Mouse (Mus musculus) myocyte (in vitro differentiated cells): ENCODE data around the gene Snw1.

Experiments used
- CEBPB ChIP-seq: IDR thresholded peaks from 2 replicates; pipeline ENCODE4 v1.6.1; 2011; ENCODE audit warnings: mild to moderate bottlenecking, moderate library complexity; ENCODE audit not compliant: poor library complexity, insufficient read depth, severe bottlenecking
- E2F4 ChIP-seq: IDR thresholded peaks from one replicate; pipeline ENCODE4 v1.6.1; 2011; ENCODE audit warnings: mild to moderate bottlenecking, control low read depth, moderate library complexity; ENCODE audit not compliant: insufficient read depth
- MAX ChIP-seq: IDR thresholded peaks from one replicate; pipeline ENCODE4 v1.6.1; 2011; ENCODE audit warnings: low read depth, mild to moderate bottlenecking, control low read depth
- MYOD1 ChIP-seq, 3 experiments: IDR thresholded peaks; one replicate each; pipeline ENCODE4 v1.6.1; 2011; ENCODE audit warnings: control low read depth in 2 of 3, low read depth in 2 of 3, mild to moderate bottlenecking in 2 of 3, moderate library complexity in 1 of 3; ENCODE audit not compliant: insufficient read length in 2 of 3, control insufficient read depth in 1 of 3
- POLR2A ChIP-seq: IDR thresholded peaks from one replicate; pipeline ENCODE4 v1.6.1; 2011; ENCODE audit warnings: low read depth, mild to moderate bottlenecking, control low read depth, moderate library complexity; ENCODE audit not compliant: insufficient read length
- POLR2AphosphoS2 ChIP-seq: IDR thresholded peaks from one replicate; pipeline ENCODE4 v1.6.1; 2011; ENCODE audit warnings: low read depth, control low read depth; ENCODE audit not compliant: insufficient read length
- REST ChIP-seq: IDR thresholded peaks from one replicate; pipeline ENCODE4 v1.6.1; 2011; ENCODE audit warnings: mild to moderate bottlenecking, control low read depth, moderate library complexity; ENCODE audit not compliant: insufficient read depth, insufficient read length
- SRF ChIP-seq: IDR thresholded peaks from one replicate; pipeline ENCODE4 v1.6.1; 2011; ENCODE audit warnings: low read depth; ENCODE audit not compliant: control insufficient read depth, insufficient read length
- TCF12 ChIP-seq: IDR thresholded peaks from one replicate; pipeline ENCODE4 v1.6.1; 2011; ENCODE audit warnings: mild to moderate bottlenecking, control low read depth; ENCODE audit not compliant: poor library complexity, insufficient read depth, severe bottlenecking
- USF1 ChIP-seq: IDR thresholded peaks from one replicate; pipeline ENCODE4 v1.6.1; 2011; ENCODE audit warnings: low read depth, mild to moderate bottlenecking, control low read depth, moderate library complexity

- TF ChIP-seq USF1 = no peak
- no peak for TF ChIP-seq SRF
- TF ChIP-seq TCF12 = no peak
- TF ChIP-seq MAX = no peak
- TF ChIP-seq POLR2A = no peak
- no peak for TF ChIP-seq POLR2AphosphoS2
- TF ChIP-seq CEBPB = no peak
- no peak for TF ChIP-seq E2F4
- no peak for TF ChIP-seq REST
- no peak for TF ChIP-seq MYOD1 (IDR thresholded peaks at IDR 0.05; ENCODE audit: control insufficient read depth in 1 of 3, insufficient read length in 2 of 3, low read depth in 2 of 3)
Measured at GRCm38 (mm10) chr12:87405721-87406120, 66.4 kb downstream of the Snw1 start.
